In genomic region chr14:93890519-93891370, GRCm38 (mm10) we compare ENCODE assay signal across 8 mouse cellular contexts. TPM values are rescaled to one million over a fixed set of nuclear protein-coding genes. Genes with fewer than 3 reads are reported as not detected.
DNase-seq lines count a peak whose midpoint lies in the region; ATAC-seq and TF ChIP-seq lines count a peak whose summit lies in the region.

TSS of gene Pcdh9 (minus strand) at chr14:93890679.

- peak within 1 kb of the TSS; percentile 60 to 64 for H3K4me3 ChIP-seq in ES-E14 (ENCODE audit: insufficient read depth in 1 of 2, low read depth in 1 of 2, low read length in 2 of 2, poor library complexity in 1 of 2, severe bottlenecking in 1 of 2)

- no peak within 1 kb of the TSS for H3K27ac ChIP-seq in ES-E14 (ENCODE audit: insufficient read depth, low read depth, low read length, poor library complexity, severe bottlenecking)

- DNase-seq in ES-E14 (ENCODE audit: low read depth, low spot score) = peak; percentile 72
- peak; percentile 95 for DNase-seq in cerebellum, adult 8-10 months
- peak; percentile 87 for DNase-seq in heart, postnatal 4 days
- peak; percentile 97 to 98 for DNase-seq in layer of hippocampus, adult 8-10 months (ENCODE audit: low spot score in 2 of 2)
- DNase-seq in lung, adult 18-20 months = peak; percentile 41 to 46
- peak; percentile 87 for DNase-seq in ovary, postnatal 36 days (ENCODE audit: low spot score)
- DNase-seq in urinary bladder, postnatal 14 days (ENCODE audit: low spot score) = peak; percentile 80

- H3K4me1 ChIP-seq in ES-E14 (ENCODE audit: control insufficient read depth in 2 of 2, insufficient read depth in 2 of 2, low read length in 2 of 2, poor library complexity in 1 of 2) = no peaks in the 10 kb centered on the region

- H3K9me3 ChIP-seq in ES-E14 (ENCODE audit: control insufficient read depth, insufficient read depth, low read depth, low read length) = no peaks in the 10 kb centered on the region

- in situ Hi-C loops in ES-E14 (cut with MboI; ENCODE audit: low sequenced_read_pairs in 2 of 2, unreplicated experiment in 2 of 2) = loop anchor here in 1 of 2 experiments (25.0 kb wide), 1 partner anchor 553 kb away; no protein-coding TSS in a partner anchor

- ATAC-seq in frontal cortex, adult (ENCODE audit: low TSS enrichment) = peak; percentile 79

- H3K9ac ChIP-seq in ES-E14 (ENCODE audit: insufficient read depth, low read depth, low read length, poor library complexity, severe bottlenecking) = peak within 1 kb of the TSS; percentile 42; the same call in 1 of the 2 replicates

- no peaks in the 10 kb centered on the region for H3K36me3 ChIP-seq in ES-E14 (ENCODE audit: control insufficient read depth, insufficient read depth, low read length, poor library complexity, severe bottlenecking)

TF ChIP-seq in ES-E14, 5 proteins besides CTCF, POLR2A, EP300 and RAD21:
- TF ChIP-seq HCFC1 (IDR thresholded peaks at IDR 0.05; ENCODE audit: borderline replicate concordance, insufficient read depth, low read length) (0 out of 2 replicates have a peak, but pooled peaks have one; percentile 53), CHD2 (IDR thresholded peaks at IDR 0.05; ENCODE audit: low read depth, low read length) (no peak)
TF ChIP-seq in ES-E14: peak in this region for 1.

RNA-seq across cellular contexts. Expression of gene Pcdh9, which starts in this region (rescaled TPM):
- 0.48 and 0.71 TPM in 2 replicates for total RNA-seq in ES-E14 (2012; rRNA removed)
- total RNA-seq in heart, postnatal 4 days (2021) = 1 to 10 TPM; 2.7 to 3.3 TPM
- 100 to 1,000 TPM; 161 to 184 (median 166) TPM for total RNA-seq in layer of hippocampus, adult 8-10 months (2022)

Comparison
In these comparisons a context has a peak if more than half of its experiments do, and no peak if none do; other contexts are left out.
1. RNA of gene Pcdh9 (total RNA-seq): 161 to 184 TPM in layer of hippocampus, adult 8-10 months; 2.7 to 3.3 TPM in heart, postnatal 4 days and 0.48 to 0.71 TPM in ES-E14; every median in the first group is over 10 times any median in the second.
2. Peak in DNase-seq, H3K4me3 ChIP-seq and H3K9ac ChIP-seq in ES-E14; RNA of the gene not detected or under 1 TPM.
3. DNase-seq: peak in every context shown above with its lines; median percentile 98 in layer of hippocampus, adult 8-10 months; 95 in cerebellum, adult 8-10 months; 87 in heart, postnatal 4 days; 87 in ovary, postnatal 36 days; 80 in urinary bladder, postnatal 14 days; 72 in ES-E14; 44 in lung, adult 18-20 months.